Mouse (Mus musculus): ENCODE data around the gene Gtf3c2.

Gene Gtf3c2

GRCm38 (mm10) chr5:31149781-31150180 is 30.2 kb downstream of the Gtf3c2 start:
- DNase-seq (ENCODE audit: low read depth, low spot score), result no peak

DNA sequence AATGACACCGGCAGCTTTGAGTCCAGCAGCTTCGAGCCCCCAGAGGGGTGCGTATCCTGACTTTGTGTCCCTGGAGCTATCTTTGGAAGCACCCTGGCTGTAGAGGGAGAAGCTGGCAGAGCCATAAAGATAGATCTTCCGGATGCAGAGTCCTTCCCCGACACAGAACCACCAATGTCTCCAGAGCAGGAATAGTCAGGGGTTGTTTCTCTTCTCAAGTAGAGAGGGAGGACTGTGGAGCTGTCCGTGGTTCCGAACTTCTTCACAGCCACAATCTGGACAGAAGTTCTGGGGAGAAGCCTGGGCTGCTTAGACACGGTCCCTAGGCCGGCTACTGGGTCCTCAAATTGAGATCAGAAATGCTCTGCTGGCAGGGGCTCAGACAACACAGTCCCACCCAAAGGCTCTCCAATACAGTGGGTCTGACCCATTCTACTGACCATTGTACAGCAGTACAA is 40.9 kb downstream of the Gtf3c2 start:
- DNase-seq (ENCODE audit: low read depth, low spot score), result peak; percentile 42

DNA sequence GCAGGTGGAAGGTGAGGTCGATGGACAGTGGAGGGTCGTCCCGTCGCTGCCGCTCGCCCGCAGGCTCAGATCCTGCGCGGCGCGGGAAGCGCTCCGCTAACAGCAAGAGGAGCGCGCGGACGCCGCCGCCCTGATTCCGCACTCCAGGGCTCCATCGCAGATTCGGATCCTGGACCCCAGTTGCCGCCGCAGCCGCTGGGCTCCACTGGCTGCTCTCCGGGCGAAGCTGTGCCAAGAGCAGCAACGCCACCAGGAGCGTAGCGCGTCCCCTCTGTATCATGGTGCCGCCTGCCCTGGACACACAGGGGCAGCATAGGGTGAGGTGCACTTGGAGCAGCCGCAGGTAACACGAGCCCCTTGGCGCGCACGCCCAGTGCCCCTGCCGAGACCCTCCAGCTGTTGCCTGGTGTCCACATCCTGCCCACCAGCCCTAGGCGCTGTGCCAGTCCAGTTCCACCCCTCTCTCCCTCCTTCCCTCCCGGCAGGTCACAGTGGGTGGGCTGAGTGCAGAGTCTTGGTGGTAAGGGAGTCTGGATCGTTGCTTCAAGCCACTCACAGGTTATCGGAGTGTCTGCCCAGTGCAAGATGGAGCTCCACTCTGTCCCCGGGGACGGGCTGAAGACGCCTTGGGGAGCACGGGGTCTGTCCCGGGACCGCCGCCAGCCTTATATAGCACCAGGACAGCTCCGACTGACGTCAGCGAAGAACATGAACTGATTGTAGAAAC is 41.5 kb downstream of the Gtf3c2 start, which contains the start of gene Ucn:
Ucn (minus strand) TSS at position 589 of the 727 bp plus-strand sequence.
- DNase-seq (ENCODE audit: low read depth, low spot score), result no peak

DNA sequence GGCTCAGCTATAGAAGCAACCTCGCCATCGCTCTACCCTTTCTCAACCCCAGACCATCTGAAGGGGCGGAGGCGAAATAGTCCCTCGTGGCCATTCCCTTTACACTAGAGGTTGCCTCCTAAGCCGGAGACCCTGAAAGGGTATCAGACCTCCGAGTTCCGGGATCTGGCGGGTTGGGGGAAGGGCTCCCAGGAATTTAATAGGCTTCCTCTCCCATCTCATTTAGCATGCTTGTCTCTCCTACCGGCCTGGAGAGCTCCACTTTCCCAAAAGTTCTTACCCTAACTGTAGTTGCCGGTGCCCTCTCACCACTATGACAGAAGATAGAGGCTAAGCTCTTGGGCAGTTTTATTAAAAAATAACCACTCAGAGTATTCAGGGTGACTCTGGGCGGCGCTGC is 42.3 kb downstream of the Gtf3c2 start:
- peak; percentile 8 for DNase-seq (ENCODE audit: low read depth, low spot score)

- DNase-seq (ENCODE audit: low read depth, low spot score), result no peak
These were observed 43.1 kb downstream of the Gtf3c2 start for GRCm38 (mm10) chr5:31136730-31137424.

DNA sequence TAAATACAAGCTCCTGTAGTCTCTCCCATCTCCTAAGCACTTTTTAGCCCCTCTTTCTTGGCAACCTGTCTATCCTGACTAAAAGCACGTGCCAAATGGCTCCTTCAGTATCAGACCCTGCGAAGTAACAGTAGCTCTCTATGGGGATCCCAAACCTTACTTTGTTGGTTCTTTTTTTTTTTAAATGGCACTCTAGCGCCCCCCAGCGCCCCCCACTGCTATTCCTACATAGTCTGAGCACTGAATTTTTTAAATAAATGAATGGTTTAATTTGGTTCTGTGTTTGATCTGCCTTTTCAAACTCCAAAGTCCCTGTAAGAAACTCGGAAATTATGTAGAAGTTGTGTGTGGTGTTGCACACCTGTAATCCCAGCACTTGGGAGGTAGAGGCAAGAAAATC is 53.9 kb downstream of the Gtf3c2 start:
- no peak for DNase-seq (ENCODE audit: low read depth, low spot score)

- no peak for DNase-seq (ENCODE audit: low read depth, low spot score)
These were observed 56.5 kb downstream of the Gtf3c2 start for GRCm38 (mm10) chr5:31123481-31123880.

GRCm38 (mm10) chr5:31121111-31121510 is 58.8 kb downstream of the Gtf3c2 start:
- DNase-seq (ENCODE audit: low read depth, low spot score), result no peak

- DNase-seq (ENCODE audit: low read depth, low spot score), result no peak
These were observed 63.0 kb downstream of the Gtf3c2 start for GRCm38 (mm10) chr5:31116912-31117311.

DNA sequence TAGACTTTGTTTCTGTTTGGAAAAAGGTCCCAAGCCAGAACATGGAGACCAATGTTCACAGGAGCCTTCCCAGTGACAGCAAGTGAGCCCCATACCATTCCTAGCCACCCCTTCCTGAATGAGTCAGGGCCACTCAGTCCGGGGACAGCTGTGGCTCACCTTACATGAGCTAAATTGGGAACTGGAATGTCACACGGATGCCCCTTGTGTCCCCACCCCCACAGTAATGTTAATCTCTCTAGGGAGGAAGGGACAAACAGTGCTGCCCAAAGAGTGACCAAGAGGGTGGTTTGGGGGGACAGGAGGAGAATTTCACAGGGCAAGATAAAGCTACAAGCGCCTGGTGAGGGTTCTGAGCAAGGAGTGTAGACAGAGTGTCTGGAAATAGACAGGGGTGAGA is 63.6 kb downstream of the Gtf3c2 start, which contains the start of gene Trim54:
Trim54 (plus strand) TSS at position 359 of the 400 bp plus-strand sequence.
- no peak for DNase-seq (ENCODE audit: low read depth, low spot score)

- DNase-seq (ENCODE audit: low read depth, low spot score), result no peak
These were observed 69.2 kb downstream of the Gtf3c2 start for GRCm38 (mm10) chr5:31110781-31111180.

- DNase-seq (ENCODE audit: low read depth, low spot score), result no peak
These were observed 71.9 kb downstream of the Gtf3c2 start, which contains the start of gene Slc30a3 for GRCm38 (mm10) chr5:31108000-31108490. Gene Slc30a3 (minus strand): TSS chr5:31108237.
